Mouse (Mus musculus) MN1 (cell line): ENCODE measurements around the gene Zfp111.

Experiments
- DNase-seq: peaks from one replicate; pipeline ENCODE4 v3.0.0-alpha.2; 2016; ENCODE audit warnings: low spot score

Gene Zfp111

DNA sequence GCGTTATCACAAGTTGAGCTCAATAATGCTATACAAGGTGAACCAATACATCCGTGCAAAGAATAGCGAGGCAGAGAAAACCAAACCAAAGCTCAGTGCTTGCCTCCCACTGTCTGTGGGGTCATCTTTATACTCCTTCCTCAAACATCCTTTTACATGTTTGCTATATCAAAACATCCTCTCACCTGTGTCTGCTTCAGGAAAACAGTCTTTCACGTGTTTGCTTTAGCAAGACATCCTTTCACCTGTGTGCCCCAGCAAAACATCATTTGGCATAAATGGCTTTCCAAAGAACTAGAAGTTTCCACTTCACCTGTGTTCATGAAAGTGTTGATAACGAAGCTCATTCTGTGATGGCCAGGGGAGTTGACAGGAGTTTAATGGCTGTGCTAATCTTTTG, at the start of gene Zfp111:
Gene Zfp111, minus strand, starts transcription at position 101 of the 400 bp plus-strand sequence.
- no peak for DNase-seq

DNA sequence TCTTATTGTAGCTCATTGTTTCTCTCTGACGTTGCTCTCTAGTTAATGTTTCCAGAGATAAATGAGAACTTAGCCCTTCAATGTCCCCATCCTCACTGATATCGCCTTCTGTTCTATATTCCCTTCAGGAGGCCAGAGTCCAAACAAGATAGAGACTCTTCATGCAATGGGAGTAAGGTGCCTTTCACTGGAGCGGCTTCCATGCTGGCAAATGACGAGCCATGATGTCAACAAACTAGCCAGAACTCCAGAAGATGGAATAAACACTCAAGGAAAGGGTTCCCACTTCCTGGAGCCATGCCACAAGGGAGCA, 48.7 kb upstream of the Zfp111 start:
- no peak for DNase-seq

DNA sequence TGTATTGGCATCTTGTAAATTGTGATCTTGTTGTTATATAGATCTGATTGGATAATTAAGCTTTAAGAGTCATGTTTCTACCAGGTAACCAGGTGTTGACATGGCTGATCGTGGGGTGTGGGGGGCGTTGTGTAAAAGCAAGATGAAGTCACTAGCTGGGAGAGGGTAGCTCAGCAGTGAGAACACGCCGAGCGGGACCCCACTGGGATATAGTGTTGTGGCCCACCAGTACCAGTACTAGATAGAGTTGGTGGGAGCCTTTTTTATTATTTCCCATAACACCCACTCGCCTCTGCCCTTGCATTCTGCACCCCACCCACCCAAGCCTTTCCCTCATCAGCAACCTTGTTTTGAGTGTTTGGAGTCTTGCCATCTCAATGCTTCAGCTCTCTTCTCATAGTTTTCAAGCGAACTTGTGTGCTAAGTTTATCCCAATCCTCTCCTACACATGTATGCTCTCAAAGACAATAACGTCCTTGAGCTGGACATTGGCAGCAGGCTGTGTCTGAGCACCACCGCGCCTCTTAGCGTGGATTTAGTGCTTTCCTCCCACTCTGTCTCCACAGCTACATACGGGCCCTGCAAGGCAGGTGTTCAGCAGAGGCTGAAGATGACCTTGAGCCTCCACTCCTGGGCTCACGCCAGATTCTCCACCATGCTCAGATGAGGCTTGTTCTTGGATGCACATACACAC, 48.2 kb upstream of the Zfp111 start:
- DNase-seq, result no peak

DNA sequence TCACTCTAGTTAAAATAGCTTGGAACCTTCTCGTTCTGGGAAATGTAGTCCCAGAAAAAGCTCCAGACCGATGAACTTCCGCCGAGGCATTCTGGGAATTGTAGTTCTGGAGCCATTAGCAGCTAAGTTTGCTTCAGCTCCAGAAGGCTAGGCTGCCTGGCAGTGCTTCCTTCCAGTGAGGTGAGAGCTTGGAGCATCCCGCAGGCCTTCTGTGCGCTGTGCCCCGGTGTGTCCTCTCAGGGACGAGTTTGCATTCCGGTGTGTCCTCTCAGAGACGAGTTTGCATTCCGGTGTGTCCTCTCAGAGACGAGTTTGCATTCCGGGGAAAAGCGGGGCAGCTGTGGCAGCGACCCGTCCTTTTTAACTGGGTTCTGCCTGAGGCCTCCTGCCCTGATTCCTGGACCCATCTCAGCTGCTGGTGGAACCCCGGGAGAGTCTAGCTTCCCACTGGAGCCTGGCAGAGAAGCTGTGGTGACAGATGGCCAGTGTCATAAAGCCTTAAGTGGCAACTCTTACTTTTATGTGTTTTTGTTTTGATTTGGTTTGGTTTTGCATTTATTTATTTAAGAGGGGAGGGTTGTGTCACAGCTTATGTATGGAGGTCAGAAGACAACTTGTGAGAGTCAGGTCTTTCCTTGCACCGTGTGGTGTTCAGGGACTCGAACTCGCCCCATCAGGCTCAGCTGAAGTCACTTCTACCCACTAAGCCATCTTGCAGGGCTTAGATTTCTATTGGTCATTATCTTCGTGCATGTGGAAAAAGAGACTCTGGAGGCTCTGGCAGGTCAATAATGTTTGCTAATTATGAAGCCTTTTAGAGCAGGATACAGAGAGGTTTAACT, 43.6 kb upstream of the Zfp111 start, which contains the start of gene Zfp108:
Gene Zfp108, plus strand, starts transcription at position 162 of the 842 bp plus-strand sequence.
- DNase-seq, result peak; percentile 67

DNA sequence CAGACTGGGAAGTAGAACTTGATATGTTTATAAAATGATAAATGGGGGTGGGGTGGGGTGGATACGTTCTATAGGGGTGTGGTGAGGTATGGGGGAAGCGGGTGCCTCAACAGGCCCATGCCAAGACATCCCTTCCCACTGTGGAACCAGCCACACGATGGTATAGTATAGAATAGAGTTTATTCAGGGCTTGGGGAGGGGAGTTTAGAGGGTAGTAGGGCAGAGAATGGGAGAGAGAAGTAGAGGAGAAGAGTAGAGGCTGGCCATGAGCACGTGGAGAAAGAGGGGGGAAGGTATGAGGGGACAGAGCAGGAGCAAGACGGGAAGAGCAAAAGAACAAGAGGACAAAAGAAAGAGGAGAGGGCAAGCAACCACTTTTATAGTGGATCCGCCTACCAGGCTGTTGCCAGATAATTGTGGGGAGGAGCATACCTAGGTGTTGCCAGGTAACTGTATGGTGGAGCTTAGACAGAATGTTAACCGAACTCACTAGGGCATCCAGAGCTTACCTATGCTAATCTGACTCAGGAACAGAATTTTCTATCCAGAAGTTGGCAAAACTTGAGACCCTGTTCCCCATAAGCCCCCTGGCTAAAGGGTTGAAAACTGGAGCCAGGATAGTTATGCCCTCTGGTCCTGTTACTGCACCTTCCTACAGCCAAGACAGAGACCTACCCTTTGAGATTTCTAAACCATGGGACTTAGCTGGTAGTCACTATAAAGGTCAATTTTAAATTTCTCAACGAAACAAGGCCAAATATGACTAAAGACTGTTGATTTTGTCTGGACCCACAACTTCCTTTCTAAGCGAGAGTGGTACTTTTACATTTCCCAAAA, 42.8 kb upstream of the Zfp111 start:
- DNase-seq, result no peak

DNA sequence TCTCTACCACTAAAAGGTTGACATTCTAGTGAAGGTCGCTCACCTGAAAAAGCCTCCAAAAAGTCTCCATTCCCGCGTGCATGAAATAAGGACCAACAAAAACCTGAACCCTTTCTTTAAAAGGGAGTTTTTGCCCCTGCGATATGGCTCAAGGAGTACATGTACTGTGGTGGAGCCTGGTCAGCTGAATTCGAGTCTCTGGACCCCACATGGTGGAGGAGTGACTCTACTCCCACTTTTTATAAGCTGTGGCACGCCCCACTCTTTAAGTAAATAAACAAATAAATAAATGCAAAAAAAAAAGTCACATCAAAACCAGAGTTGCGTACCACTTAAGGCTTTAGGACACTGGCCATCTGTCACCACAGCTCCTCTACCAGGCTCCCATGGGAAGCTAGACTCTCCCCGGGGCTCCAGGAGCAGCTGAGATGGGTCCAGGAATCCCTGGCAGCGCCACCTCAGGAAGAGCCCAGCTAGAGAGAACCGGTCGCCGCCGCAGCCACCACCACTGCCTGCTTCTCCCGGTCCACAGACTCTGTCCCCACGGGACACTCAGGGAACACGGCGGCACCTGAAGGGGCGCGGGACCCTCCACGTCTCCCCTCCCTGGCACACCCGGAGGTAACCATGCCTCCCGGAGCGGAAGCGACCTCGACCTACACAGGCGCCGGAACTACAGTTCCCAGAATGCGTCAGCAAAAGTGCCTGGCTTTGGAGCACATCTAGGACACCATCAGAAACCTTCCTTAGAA, 26.0 kb upstream of the Zfp111 start, which contains the start of gene Zfp109:
Gene Zfp109, minus strand, starts transcription at position 521 of the 752 bp plus-strand sequence.
- DNase-seq, result peak; percentile 7

DNA sequence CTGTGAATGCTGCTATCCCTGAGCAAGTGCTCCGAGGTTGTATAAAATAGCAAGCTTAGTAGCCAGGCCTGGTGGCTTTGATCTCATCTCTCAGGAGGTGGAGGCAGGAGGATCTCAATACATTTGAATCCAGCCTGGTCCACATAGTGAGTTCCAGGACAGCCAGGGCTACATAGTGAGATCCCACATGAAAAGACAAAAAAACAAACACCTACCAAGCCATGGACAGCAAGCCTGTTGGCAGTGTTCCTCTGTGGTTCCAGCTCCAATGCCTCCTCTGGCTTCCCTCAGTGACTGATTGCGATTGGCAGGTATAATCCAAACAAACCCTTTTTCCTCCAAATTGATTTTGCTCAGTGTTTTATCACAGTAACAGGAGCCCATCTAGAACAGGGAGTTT, 947 bp downstream of the Zfp111 start:
- DNase-seq, result no peak

DNA sequence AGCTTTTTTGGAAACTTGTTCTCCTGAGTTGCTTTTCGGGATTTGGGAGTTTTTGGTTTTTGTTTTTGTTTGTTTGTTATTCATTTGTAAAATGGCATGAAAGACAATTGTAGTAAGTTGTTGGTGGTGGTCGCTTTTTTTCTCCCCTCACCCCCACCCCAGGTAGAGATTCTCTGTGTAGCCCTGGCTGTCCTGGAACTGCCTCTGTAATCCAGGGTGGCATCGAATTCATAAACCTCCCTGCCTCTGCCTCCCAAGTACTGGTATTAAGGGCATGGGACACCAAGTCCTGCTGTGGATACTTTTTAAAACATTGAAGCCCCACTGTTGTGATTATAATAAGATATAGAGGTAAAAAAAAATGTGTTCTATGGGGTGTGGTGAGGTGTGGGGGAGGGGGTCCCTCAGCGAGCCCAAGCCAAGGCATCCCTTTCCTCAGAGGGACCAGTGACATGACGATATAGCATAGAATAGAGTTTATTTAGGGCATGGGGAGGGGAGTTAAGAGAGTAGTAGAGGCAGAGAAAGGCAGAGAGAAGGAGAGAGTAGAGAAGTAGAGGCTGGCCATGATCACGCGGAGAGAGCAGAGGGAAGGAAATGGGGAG, 2.9 kb downstream of the Zfp111 start:
- no peak for DNase-seq

DNA sequence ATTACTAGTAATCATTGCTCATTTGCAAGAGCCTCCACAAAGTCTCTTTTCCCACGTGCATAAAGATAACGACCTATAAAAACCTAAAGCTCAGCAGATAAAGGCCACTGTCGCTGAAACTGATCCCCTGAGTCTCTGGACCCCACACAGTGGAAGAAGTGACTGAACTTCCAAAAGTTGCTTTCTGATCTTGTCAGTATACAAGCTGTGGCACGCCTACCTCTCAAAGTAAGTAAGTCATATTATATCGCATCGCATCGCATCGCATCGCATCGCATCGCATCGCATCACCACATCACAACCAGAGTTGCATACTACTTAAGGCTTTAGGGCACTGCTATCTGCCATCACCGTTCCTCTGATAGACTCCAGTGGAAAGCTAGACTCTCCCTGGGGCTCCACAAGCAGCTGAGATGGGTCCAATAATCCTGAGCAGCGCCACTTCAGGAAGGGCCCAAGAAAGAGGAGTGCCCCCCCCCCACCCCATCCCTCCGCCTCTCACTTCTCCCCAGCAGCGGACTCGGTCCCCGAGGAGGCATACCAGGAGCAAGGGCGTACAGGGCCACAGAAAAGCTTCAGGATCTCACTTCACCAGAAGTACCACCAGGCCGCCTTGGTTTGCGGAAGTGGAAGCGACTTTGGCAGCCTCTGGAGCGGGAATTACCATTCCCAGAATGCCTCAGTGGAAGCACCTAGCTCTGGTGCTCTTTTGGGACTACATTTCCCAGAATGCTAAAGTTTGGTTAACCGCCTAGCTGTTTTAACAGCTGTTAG, 3.6 kb downstream of the Zfp111 start:
- DNase-seq, result peak; percentile 20

DNA sequence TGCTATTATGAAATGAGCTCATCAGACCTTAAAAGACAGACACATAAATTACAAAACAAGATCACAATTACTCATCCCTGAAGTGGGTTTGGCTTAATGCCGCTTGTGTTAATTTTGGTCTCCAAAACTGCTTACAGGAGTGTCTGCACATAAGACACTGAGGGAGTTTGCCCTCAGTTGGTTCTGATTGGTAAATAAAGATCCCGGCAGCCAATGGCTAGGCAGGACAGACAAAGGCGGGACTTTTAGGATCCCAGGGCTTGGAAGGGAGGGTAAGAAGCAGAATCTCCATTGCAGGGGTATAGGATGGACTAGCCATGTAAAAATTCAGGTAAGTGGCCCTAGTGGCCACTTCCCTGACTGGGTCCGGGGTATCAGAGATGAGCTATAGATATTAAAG, 14.3 kb downstream of the Zfp111 start:
- no peak for DNase-seq

DNA sequence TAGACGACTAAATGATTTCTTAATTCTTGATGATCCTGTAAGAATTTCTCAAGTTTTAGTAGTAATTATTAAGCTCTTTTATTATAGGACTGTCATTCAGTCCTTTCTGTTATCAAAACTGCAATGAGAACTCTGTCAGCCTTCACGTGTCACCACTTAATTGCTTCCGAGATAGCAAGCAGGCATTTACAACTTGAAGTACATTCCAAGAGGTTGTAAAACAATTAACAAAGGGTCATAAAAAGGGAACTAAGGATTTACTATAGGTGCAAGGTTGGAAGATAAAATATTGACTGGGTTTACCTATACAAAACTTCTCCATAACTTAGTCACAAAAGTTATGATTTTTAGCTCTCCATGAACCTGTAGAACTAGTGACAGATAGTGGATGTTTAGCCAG, 18.1 kb downstream of the Zfp111 start:
- DNase-seq, result no peak

DNA sequence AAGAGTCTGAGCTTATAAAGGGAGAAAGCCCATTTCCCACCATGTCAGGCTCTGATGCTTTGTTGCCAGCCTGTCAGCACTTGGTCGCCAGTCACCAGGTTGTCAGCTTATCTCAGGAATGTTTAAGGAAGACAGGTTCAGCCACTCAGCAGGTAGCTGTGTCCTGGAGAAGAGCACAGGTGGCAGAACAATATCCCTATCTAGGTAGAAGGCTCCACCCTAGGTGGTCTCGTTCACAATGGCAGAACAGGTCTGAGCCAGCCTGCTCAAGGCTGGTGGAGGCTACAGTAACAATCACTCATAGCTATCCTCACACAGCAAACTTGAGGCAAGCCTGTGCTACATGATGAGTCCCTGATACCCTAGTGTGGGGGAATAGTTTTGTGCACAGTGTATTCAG, 19.9 kb downstream of the Zfp111 start:
- no peak for DNase-seq

DNA sequence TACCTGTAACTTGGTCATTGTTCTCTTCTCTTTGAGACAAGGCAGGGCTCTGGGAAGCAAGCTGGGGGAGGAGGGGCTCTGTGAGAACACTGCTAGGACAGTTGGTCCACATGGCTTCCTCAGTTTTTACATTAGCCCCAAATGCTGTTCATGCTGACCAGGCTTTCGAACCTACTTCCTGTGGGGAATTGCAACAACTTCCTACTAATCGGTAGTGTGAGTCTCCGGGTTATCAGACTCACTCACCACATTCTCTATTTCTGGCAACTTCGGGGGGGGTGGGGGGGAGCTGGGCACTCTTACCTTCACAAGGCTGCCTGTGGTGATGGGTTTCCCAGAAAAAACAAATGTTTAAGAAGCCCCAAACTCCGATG, 21.7 kb downstream of the Zfp111 start:
- no peak for DNase-seq

DNA sequence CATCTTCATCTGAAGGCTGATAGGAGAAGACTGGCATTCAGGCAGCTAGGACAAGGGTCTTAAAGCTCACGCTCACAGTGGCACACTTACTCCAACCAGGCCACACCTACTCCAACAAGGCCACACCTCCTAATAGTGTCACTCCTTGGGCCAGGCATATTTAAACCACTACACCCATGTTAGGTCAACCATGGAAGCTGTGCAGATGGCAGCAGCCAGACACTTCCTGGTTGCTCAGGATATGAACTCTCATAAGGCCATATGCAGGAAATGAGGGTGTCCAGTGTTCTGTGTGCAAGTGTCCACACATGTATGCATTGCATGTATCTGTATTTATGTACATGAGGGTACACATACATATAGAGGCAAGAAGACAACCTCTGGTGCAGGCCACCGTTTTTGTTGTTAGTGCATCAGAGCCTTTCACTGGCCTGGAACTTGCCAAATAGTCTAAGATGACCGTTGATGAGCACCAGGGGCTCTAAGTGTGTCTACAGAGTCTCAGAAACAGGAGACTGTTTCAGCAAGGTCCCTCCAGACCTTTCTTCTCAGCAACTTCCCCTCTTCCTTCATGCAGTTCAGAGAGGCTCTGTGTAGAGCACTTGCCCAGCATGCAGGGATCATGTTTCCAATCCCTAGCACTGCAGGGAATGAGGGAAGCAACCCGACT, 22.2 kb downstream of the Zfp111 start:
- DNase-seq, result no peak

DNA sequence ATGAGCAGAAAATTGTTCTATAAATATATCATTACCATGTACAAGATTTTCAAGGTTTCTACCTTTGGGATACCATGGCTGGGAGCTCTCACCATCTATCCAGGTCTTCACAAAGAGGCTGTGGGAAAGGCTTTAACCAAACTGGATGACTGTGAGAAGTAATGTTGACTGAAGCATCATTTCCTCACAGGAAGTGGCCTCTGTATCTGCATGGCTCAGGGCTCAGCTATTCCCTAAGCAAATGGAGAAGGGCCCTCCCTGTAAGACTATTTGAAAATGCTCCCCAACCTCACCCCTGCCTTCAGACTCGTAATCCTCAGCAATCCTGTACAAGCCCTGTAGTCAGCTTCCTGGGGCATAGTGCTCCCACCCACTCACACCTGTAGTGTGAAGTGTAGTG, 23.6 kb downstream of the Zfp111 start:
- no peak for DNase-seq

DNA sequence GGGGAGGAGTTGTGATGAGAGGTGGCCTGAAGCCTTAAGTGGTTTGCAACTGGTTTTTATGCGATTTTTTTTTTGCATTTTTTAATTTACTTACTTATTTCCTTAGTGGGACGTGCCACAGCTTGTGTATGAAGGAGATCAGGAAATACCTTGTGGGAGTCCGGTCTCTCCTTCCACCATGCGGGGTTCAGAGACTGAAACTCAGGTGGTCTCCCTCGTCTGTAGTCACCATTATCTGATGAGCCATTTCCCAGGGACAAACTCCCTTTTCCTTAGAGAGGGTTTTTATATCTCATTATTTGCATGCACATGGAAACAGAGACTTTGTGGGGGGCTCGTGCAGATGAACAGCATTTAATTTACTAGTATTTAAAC, 35.9 kb downstream of the Zfp111 start:
- DNase-seq, result no peak

DNA sequence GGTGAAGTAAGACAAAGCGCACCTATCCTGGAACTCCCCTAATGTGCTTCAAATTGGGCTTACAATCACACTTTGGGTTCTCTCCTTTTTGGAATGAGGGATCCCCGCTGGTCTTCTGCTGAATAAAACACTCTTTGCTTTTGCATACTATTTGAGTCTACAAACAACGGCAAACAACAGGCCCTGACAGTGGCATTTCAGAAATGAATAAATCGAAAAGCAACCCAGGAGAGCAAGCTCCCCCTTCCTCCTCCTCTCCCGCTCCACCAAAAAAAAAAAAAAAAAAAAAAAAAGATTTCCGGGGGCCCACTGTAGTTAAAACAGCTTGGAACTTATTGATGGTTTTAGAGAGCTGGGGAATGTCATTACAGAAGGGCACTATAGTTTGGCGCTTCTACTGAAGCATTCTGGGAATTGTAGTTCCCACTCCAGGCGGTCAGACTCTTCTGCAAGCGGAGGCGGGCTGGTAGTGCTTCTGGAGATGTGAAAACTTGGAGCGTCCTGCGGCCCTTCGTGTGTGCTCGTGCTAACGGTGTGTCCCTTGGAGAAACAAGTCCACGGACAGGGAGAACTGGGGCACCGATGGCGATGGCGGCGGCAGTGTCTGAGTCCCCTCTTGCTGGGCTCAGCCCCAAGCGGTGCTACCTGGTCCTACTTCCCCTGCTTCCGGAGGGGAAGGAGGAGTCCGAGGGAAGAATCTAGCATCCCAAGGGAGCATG, 36.5 kb downstream of the Zfp111 start, which contains the start of gene Zfp114:
Gene Zfp114, plus strand, starts transcription at position 443 of the 719 bp plus-strand sequence.
- DNase-seq, result peak; percentile 64

DNA sequence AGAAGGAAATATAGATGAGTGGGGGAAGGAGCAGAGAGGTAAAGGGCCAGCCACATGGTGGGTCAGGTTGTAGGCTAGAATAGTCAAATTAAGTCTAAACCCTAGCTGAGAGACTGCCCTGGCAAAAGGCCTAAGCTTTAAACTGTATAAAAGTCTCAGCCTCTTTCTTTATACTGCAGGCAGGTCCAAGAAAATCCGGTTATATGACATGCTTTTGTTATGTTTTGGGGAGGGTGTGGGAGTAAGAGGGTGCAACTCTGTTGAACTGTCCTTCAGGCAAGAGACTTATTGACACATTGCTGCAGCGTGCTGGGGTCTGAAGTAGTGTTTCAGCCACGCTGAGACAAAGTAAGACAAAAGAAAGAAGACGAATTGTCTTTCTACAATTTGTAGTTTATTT, 39.1 kb downstream of the Zfp111 start:
- DNase-seq, result no peak

DNA sequence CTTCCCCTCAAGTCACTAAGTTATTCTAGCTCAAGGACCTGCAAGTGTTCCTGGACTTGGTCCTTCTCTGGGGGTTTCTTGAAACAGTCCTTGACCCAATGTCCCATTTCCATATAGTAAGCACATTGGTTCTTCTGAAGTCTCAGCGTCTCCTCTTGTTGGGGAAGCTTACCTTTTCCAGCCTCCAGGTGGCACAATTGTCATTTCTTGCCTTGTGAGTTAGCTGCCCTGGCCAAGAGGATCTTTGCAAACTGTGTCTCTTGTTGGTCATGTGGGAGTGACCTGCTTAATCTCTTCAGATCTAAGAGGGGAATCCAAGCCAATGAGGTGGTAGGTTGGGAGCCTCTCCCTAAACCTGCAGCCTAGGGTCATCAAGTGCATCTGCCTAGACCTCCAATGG, 58.0 kb downstream of the Zfp111 start:
- no peak for DNase-seq
